Mouse (Mus musculus) cerebellum, postnatal 14 days (tissue): ENCODE data around the gene Nr2e3.
A peak's percentile ranks its signal among the peaks of the same experiment; 100 is the strongest.
"Not testable (repeated sequence)": the region's sequence is repeated elsewhere in the genome, so short reads cannot be mapped to it uniquely, and the experiment has no call there.

Experiments used
- DNase-seq, 2 experiments: peaks; one replicate each; pipeline ENCODE4 v3.0.0; 2021; ENCODE audit warnings: mixed read lengths in 2 of 2

Nr2e3 gene

GRCm38 (mm10) chr9:59960559-59960958 lies at the start of gene Nr2e3:
Gene Nr2e3, minus strand, starts transcription at chr9:59960659.
- DNase-seq: no peak

GRCm38 (mm10) chr9:60008936-60009335 lies 48.5 kb upstream of the Nr2e3 start:
- DNase-seq: peak; percentile 29 to 59

GRCm38 (mm10) chr9:60002323-60002722 lies 41.9 kb upstream of the Nr2e3 start:
- DNase-seq: no peak

GRCm38 (mm10) chr9:60001444-60001843 lies 41.0 kb upstream of the Nr2e3 start:
- DNase-seq: no peak

GRCm38 (mm10) chr9:59997725-59998124 lies 37.3 kb upstream of the Nr2e3 start:
- DNase-seq: no peak

GRCm38 (mm10) chr9:59991407-59991806 lies 30.9 kb upstream of the Nr2e3 start:
- no peak for DNase-seq

GRCm38 (mm10) chr9:59989864-59990263 lies 29.4 kb upstream of the Nr2e3 start:
- DNase-seq: peak; percentile 74 to 82

- no peak for DNase-seq
Observed at GRCm38 (mm10) chr9:59985900-59986572, 25.6 kb upstream of the Nr2e3 start.

GRCm38 (mm10) chr9:59981116-59981515 lies 20.7 kb upstream of the Nr2e3 start:
- no peak for DNase-seq

GRCm38 (mm10) chr9:59971263-59971662 lies 10.8 kb upstream of the Nr2e3 start:
- DNase-seq: no peak

GRCm38 (mm10) chr9:59969383-59969782 lies 8.9 kb upstream of the Nr2e3 start:
- DNase-seq: peak; percentile 81 to 83

- DNase-seq: no peak
Observed at GRCm38 (mm10) chr9:59965046-59965445, 4.6 kb upstream of the Nr2e3 start.

GRCm38 (mm10) chr9:59964367-59964766 lies 3.9 kb upstream of the Nr2e3 start:
- no peak for DNase-seq

GRCm38 (mm10) chr9:59961201-59961955 lies 919 bp upstream of the Nr2e3 start:
- peak; percentile 60 to 63 for DNase-seq

GRCm38 (mm10) chr9:59959276-59959675 lies 1.2 kb downstream of the Nr2e3 start:
- DNase-seq: peak; percentile 83 to 88

GRCm38 (mm10) chr9:59958115-59958514 lies 2.3 kb downstream of the Nr2e3 start:
- DNase-seq: not testable (repeated sequence)

- DNase-seq: no peak
Observed at GRCm38 (mm10) chr9:59956496-59956895, 4.0 kb downstream of the Nr2e3 start.

- peak in 1 of 2 experiments; percentile 1 for DNase-seq
Observed at GRCm38 (mm10) chr9:59955692-59956091, 4.8 kb downstream of the Nr2e3 start.

- peak in 1 of 2 experiments; percentile 1 for DNase-seq
Observed at GRCm38 (mm10) chr9:59955199-59955598, 5.3 kb downstream of the Nr2e3 start.

GRCm38 (mm10) chr9:59953556-59953955 lies 6.9 kb downstream of the Nr2e3 start:
- no peak for DNase-seq

GRCm38 (mm10) chr9:59952515-59953070 lies 7.9 kb downstream of the Nr2e3 start:
- DNase-seq: no peak

- DNase-seq: no peak
Observed at GRCm38 (mm10) chr9:59951943-59952342, 8.5 kb downstream of the Nr2e3 start.

- DNase-seq: no peak
Observed at GRCm38 (mm10) chr9:59951001-59951750, 9.3 kb downstream of the Nr2e3 start.
